Mouse (Mus musculus) thymus, postnatal 25 days (tissue): ENCODE measurements around the gene Cpe.

Source experiments
- DNase-seq: peaks from one replicate; pipeline ENCODE4 v3.0.0; 2022

Cpe gene

DNA sequence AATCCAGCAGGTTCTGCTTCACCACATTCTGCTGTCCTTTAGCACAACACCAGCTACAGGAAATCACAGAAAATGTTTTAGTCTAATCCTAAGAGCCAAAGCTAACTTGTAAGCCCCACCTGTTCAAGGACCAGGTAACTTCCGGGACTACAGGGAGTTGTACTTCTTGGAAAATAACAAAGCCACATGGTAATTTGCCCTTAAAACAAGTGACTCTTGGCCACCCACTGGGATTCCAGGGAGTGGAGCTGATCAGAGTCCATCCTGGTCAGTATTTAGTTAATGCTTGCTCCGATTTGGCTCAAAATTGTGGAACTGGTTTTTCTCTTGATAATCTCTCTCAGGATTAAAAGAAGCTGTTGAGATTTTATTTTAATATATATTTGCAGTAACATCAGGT, 61.1 kb downstream of the Cpe start:
- no peak for DNase-seq

DNA sequence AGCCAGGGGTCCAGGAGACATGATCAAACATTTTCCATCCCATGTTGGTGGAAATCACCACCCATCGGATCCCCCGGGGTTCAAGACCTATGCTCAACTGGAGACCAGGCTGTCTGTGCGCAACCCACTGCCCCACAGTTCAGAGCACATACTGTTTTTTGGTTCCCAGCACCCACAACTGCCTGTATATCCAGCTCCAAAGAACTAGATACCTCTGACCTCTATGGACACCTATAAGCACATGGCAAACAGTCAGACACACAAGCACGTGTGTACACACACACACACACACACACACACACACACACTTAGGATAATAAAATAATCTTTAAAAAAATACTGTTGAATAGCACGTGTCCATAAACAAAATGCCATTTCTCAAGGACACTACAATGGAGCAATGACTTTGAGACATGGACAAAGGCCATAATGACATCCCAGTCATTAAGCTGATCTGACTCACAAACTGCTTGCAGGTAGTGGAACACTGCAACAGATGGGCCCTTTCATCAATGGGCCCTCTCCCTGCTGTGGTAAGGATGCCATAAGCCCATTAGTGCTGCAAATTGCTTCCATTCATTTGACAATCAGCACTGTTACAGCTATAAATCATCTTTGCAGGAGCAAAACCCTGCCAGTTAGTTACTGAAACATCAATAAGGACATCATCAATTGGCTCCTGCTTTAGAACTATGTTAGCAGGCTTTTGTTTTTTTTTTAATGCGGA, 63.7 kb downstream of the Cpe start:
- no peak for DNase-seq

DNA sequence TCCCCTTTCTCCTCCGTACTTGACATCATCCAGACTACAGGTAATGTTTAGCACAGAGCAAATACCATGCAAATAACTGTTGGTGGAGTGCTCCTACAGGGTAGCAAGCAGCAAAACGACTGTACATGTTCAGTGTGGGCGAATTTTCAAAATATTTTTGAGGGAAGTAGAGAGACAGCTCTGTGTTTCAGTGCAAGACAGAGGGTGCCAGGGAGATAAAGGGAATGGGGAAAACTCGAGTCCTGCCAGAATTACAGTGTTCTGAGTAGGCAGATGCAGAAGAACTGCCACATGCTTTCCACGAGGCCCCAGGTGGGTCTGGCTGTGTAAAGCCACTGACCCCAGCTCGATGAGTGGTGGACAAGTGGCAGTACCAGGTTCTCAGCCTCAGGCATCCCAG, 64.8 kb downstream of the Cpe start:
- no peak for DNase-seq

DNA sequence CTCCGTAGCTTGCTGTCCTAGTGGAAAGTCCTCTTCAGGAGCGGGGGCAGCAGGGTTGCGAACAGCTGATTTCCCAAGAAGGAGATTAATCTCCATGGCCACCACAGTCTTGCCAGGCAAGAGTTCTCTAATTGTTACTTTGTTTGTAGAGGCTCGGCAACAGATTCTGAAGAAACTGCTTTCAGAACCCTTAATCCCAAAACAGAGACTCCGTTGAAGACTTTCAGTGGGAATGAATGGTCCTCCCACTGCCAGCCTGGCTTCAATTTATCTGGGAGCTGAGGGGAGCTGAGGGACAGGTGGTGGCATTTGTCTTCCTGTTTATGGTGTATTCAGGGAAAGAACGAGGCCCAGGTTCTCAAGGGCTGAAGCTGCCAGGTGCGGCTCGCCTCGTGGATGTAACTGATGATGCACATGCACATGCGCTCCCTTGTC, 68.2 kb downstream of the Cpe start:
- no peak for DNase-seq

DNA sequence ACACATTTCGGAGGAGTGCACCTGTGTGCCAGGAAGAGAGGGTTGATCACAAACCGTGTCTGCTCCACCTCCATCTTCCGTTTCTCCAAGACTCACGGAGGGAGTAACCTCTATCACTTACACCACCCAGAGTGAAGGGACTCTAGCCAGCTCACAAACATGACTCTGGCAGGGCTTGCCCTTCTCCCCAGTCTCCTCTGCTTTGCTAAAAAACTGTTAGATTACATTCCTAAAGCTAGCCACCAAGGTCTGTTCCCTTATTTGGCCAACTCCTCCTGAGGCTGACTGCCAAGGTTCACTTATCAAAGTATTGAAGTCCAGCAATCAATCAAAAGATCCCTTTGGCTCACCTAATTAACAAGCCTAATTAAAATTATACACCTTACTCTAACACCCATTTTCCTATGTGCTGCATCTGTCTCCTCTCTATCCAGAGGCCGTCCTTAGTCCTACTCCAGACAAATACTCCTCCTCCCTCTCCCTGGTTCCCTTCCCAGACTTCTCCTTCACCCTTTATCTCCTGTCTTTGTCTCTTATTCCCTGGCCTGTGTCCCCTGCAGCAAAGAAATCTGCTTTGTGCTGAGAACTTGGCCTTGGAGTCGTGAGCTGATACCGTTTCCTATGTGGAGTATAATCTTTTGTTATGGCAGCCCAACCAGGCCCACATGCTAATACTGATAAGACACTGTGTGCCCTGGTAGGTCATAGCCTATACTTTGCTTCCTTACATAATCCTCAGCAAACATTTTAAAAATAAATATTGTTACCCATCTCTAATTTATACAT, 72.3 kb downstream of the Cpe start:
- DNase-seq, result no peak

DNA sequence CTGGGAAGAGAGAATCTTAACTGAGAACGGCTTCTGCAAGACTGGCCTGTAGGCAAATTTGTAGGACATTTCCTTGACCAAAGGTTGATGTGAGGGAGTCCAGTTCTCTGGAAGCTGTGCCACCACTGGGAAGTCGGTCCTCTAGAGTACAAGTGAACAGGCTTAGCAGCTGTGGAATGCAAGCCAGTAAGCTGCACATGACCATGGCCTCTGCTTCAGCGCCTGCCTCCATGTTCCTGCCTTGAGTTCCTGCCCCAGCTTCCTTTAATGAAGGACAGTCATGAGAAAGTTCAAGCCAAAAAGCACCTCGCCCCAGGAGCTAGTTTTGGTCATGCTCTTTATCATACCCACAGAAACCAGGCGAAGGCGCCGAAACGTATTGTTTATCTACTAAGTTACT, 73.2 kb downstream of the Cpe start:
- DNase-seq, result no peak

DNA sequence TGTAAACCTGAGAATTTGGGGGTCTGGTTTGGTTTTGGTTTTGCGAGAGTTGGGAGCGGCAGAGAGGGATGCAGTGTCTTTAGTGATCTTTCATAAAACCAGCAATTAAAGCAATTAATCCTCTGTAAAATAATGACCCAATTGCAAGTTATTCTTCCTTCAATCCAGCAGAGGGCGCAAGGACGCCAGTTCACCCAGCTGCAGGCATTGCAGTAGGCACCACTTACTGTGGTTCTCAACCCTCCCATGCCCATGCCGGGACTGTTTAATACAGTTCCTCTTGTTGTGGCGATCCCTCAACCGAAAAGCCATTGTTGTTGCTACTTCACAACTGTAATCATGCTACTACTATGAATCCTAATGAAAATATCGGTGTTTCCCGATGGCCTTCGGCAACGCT, 74.2 kb downstream of the Cpe start:
- DNase-seq, result peak; percentile 29

DNA sequence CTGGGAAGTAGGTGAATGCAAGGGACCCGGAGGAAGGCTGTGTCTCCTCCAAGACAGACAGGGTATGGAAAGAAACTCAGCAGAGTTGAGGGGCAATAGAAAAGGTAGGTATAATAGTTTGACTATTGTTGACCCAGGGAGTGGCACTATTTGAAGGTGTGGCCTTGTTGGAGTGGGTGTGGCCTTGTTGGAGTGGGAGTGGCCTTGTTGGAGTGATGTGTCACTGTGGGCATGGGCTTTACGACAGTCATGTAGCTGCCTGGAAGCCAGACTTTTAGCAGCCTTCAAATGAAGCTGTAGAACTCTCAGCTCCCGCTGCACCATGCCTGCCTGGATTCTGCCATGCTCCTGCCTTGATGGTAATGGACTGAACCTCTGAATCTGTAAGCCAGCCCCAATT, 76.3 kb downstream of the Cpe start:
- DNase-seq, result no peak

DNA sequence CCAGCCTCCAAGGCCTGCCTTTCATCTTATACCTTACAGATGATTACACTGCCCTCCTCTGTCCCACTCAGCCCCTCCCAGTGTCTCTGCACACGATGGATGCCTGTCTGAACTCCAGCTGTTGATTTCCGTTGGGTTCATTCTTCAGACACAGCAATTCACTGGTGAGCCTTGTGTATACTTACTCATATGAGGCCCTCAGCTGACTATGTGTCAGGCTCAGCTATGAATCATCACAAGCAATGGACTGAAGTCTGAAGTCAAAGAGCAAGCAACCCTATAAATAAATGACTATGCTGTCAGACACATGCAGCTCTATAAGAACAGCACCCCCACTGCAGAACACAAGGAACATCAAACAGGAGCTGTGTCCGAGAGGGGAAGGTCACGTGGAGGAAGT, 77.4 kb downstream of the Cpe start:
- no peak for DNase-seq

DNA sequence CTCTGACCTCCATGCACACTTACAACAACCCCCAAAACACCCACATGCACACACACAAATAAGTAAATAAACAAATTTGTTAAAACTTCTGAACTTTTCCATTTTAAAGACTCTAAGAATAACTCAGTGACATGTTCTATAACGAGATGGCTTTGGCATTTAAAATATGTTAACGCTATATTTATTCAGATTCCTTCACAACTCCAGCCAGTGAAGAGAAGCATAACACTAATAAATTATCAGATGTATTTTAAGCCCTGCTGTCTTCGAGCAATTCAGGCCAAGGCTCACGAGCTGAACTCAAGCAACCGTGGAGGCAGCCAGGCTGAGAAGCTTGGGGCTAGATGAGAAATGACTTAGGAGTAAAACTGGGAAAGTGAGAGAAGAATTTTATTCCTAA, 79.2 kb downstream of the Cpe start:
- no peak for DNase-seq

DNA sequence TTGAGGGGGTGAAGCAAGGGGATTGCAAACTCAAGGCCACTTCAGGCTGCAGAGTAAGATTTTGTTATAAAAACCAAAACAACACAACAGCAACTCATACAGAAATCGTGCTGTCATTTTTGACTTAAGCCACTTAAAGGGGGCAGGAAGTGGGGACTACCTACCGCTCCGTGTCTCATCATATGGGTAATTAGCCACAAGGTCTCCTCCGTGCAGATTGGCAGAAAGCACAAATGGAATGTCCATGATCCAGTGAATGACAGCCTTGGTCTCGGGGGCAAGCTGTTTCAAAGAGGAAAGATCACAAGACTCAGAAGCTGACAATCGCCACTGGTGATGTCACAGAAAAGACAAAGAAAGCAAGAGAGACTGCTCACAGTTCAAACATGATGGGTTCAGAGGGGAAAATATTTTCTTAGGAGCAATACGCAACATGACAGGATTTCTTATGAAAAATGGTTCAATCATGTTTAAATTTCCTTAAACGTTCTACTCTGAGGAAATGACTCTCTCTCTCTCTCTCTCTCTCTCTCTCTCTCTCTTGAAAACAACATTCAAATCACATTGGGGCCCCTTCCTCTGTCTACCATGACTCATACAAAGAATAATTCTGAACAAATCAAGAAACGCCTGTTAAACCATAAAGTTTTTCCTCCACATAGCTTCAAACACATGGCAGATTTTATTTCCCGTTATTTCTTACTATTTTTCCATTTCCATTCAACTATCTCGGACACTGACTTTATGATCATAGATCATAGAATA, 81.5 kb downstream of the Cpe start:
- no peak for DNase-seq

DNA sequence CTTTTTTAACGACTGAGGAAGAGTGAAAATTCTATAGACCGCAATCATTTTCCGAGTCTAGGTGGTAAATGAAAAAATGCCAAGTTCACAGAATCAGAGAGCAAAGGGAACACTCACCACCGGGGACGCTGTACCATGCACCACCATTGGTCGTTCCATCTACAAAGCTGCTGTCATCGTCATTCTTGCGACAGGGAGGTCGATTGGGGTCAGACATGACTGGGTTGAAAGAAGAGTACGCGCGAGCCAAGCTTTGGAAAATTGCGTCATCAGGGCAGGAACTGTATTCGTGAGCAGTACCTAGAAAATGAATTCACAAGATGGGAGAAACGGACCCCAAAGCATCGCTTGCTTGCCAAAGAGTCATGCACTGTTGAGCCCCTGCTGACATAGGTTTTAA, 83.9 kb downstream of the Cpe start:
- no peak for DNase-seq

DNA sequence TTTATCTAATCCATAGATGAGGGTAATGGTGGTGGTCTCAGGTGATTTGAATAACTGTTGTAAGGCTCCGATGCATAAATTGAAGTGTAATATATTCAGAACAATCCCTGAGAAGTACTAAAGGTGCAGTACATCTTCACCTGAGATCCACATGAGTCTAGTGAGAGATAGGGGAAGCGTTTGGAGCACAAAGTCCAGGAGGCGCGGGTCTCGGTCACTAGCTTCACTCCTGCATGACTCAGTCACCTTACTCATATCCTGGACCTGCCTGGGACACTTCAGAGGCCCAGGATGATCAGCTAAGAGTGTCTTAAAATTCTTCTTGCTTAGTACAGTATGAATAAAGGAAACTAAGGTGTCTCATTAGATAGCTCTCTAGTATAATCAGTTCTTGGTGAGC, 86.8 kb downstream of the Cpe start:
- no peak for DNase-seq

DNA sequence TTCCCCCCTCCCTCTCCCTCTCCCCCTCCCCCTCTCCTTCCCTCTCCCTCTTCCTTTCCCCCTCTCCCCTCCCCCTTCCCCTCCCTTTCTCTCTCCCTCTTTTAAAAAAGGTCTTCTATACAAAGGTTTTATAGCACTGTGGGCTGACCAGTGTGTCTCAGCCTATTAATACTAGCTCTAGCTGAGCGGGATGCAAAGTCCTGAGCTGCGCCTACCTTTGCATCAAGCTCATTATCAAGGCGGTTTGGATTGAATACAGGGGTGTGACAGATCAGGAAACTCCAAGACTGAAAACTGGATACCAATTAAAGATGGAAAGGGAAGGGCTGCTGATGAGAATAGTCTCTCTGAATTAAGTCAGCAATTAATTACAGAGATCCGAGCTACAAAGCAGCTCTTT, 94.6 kb downstream of the Cpe start:
- DNase-seq, result no peak

DNA sequence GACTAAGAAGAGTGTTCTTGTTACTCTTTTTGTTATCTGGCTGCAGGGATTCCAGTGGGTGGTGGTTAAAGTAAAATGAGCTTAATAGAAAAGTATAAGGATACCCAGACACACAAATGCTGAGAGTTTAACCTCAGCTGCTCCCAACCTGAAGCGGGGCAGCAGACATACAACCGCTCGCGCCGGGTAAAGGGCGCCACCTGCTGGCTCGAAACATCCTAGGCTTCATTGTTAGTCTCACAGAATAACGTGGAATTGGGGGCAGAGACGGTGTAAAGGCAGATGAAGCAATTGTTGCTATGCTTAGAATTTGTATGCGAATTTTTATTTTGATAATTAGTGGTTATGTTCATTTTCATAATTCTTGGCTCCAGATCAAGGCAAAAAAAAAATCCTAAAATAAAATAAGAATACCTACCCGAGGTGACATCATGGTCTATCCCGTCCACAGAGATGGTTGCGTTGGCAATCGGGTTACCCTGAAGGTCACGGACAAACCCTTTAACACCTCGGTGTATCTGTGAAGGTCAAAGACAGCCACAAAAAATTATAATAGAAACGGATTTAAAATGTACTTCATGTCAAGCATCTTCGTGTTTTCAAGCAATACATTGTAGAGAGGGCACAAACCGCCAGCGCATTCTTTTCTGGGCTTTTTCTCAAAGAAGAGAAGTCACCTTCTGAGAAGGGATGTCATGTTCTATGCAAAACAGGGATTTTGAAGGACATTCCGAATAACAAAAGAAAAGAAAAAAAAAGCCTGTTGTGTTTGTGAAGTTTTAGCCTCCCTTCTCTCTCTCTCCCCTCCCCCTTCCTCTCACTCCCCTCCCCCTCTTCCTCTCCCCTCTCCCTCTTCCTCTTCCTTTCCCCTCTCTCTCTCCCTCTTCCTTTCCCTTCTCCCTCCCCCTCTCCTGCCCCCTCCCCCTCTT, 95.5 kb downstream of the Cpe start:
- peak; percentile 49 for DNase-seq

DNA sequence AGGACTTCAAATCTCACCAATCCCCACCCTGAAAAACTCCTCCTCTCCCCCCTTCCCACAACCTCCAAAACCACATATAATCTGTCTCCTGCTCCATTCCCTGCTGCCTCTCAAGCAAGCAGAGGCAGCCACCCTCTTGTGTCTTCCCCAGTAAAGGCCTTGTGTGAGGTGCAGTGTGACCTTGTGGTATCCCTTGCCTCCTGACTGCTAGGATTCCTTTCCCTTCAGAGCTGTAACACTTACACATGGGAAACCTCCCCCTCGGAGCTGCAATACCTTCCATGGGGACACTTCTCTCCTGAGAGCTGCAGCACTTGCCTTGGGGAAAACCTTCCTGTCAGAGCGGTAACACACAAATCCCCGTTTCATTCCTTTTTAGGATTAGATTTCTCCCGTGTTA, 96.5 kb downstream of the Cpe start:
- DNase-seq, result no peak

DNA sequence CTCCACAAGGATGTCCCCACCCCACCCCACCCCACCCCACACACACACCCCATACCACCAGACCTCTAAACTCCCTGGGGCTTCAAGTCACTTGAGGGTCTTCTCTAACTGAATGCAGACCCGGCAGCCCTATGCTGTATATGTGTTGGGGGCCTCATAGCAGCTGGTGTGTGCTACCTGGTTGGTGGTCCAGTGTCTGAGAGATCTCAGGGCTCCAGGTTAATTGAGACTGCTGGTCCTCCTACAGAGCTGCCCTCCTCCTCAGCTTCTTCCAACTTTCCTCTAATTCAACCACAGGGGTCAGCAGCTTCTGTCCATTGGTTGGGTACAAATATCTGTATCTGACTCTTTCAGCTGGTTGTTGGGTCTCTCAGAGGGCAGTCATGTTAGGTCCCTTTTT, 102.4 kb downstream of the Cpe start:
- no peak for DNase-seq

DNA sequence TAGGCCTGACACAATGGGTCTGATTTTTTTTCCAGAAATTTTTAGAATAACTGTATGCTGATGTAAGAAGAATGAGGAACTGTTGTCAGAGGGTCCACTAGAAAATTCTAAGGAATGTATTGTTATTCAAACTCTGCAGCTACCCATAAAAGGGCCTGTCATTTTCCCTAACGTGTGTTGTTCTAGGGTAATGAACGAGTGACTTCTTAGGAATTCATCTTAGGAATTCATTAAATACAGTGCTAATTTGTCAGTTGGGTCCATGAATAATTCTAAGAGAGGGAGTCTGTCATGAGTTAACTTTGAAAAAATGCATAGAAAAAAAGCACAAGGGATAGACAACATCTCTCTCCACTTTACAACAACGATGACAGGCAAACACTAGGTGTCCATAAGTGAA, 110.0 kb downstream of the Cpe start:
- no peak for DNase-seq

DNA sequence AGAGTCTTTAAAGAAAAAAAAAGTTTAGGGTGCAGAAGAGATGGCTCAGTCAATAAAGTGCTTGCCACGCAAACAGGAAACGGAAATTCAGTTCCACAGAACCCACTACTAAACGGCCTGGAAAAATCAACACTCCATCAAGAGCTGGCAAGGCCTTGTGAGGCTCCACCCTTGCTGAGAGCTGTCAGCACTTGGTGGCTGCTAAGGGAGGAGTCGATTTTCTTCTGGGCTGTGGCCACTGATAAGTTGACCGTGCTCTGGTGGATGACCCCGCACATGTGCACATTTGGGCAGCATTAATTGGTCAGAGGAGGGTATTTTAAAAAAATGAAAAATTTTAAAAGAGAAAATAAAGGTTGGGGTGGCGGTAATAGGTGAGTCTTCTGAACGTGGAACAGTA, 114.6 kb downstream of the Cpe start:
- no peak for DNase-seq

DNA sequence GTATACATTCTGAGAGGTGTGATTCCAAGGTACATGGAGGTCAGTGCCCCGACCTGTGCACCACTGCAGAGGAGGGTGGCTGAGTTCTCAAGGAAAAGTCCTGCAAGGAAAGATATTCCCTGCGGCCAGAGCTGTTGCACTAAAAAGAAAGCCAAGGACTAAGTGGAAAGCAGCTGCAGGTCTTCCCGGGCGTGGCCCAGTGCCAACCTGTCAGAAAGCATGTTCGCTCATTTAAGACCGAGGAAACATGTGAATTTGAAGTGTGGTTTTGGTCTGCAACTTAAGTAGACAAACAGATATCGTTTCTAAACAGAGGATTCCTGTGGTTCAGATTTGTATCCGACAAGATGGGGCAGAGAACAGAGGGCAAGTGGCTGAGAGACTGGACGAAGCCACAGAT, 117.9 kb downstream of the Cpe start:
- DNase-seq, result no peak

DNA sequence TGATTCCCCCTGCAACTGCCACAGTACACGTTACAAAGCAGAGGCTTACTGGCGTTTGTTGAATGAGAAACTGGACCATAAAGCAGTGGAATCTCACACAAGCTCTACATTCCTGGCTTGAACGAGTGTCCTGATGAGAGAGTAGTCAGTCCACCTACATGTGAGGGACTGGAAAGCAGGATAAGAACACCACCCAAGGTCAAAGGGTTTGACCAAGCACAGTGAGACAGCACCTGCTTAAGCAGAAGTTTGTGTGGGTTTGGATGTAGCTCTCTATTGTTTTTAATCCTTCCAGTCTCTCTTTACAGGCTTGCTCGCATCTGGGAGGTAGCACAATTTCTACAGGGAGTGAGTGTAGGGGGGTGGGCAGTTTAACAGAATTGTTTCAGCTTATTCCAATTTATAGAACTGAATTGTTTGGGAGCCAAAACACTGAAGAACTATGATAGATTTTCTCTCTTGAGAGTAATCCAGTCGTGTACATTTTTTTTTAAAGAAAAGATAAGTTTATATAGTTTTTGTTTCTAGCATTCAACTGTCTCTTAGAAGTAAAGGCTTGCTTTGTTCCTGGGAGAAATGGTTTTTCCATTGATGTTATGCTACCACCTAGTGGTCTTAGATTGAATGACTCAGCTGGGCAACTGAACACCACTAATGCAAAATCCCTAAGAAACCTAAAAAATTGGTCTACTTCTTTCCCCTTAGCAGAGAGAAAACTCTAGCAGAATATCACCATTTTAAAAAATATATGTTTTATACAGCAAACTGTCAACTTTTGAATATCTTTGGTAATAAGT, 144.6 kb downstream of the Cpe start:
- no peak for DNase-seq

DNA sequence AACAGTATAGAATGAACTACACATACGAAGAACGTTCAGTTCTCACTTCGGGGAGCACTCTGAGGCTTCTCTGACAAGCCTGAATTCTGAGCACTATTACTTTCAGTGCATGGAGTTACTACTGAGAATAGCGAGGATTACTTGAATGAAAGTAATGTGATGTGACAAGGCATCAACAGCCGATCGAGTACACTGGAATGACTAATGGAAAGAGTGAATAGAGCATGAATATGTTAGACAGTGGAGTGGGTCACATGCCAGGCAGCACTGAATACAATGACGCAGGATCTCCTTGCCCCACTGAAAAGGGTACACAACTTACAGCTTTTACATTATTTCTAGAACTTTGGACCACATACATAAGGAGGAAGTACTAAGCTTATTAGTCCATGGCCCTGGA, 149.4 kb downstream of the Cpe start:
- no peak for DNase-seq
